Mouse (Mus musculus) midbrain, embryonic 16.5 days (tissue): Measurements from ENCODE around the gene Gjb6. TPM values are rescaled to one million over a fixed set of nuclear protein-coding genes. Genes with fewer than 3 reads are reported as not detected.

Source experiments
- ATAC-seq: fragments of 200-750 bp; cut with Nextera tagmentation; 2 replicates; pipeline ENCODE4 v1.8.0; 2017; ENCODE audit warnings: moderate TSS enrichment
- H3K27ac ChIP-seq: fragments of 300-500 bp; sonication (generic); 2 replicates; pipeline ENCODE4 v1.5.1; 2014; ENCODE audit warnings: mild to moderate bottlenecking, low read length, mixed read lengths
- H3K27me3 ChIP-seq: fragments of 300-500 bp; sonication (generic); 2 replicates; pipeline ENCODE4 v1.6.1; 2014; ENCODE audit warnings: low read depth, low read length, mixed read lengths; ENCODE audit not compliant: control insufficient read depth, insufficient read depth
- H3K36me3 ChIP-seq: fragments of 300-500 bp; sonication (generic); 2 replicates; pipeline ENCODE4 v1.6.1; 2014; ENCODE audit warnings: mild to moderate bottlenecking, low read length, moderate library complexity, mixed read lengths; ENCODE audit not compliant: control insufficient read depth, insufficient read depth
- H3K4me1 ChIP-seq: fragments of 300-500 bp; sonication (generic); 2 replicates; pipeline ENCODE4 v1.6.1; 2014; ENCODE audit warnings: mild to moderate bottlenecking, low read length, mixed read lengths; ENCODE audit not compliant: control insufficient read depth, insufficient read depth
- H3K4me2 ChIP-seq: fragments of 300-500 bp; sonication (generic); 2 replicates; pipeline ENCODE4 v1.6.1; 2014; ENCODE audit warnings: mild to moderate bottlenecking, low read length, mixed read lengths
- H3K4me3 ChIP-seq: fragments of 300-500 bp; sonication (generic); 2 replicates; pipeline ENCODE4 v1.5.1; 2014; ENCODE audit warnings: low read depth, mild to moderate bottlenecking, low read length, moderate library complexity, mixed read lengths
- H3K9ac ChIP-seq: fragments of 300-500 bp; sonication (generic); 2 replicates; pipeline ENCODE4 v1.6.1; 2014; ENCODE audit warnings: low read depth, low read length, mixed read lengths
- H3K9me3 ChIP-seq: fragments of 300-500 bp; sonication (generic); replicated peaks from 2 replicates; pipeline ENCODE4 v1.6.1; 2014; ENCODE audit warnings: mild to moderate bottlenecking, low read length, mixed read lengths; ENCODE audit not compliant: control insufficient read depth, poor library complexity, severe bottlenecking
- WGBS: fragments of 180-500 bp; shearing (Covaris S2); extraction: QIAGEN DNeasy Blood & Tissue Kit; methylation state at CpG from one replicate; pipeline ENCODE4 v1.1.7; 2014; 5-methylcytosine and 5-hydroxymethylcytosine counted together
- polyA plus RNA-seq: library from polyadenylated mRNA; unstranded; fragments of >200 nt; fragmentation: Nextera tagmentation; extraction: Ambion mirVana; gene quantifications from 2 replicates; pipeline ENCODE4 v1.2.1, GENCODE M21; 2015

Gjb6 gene
- polyA plus RNA-seq, 1 experiment from 2014 or later: 16.0 TPM

- peak; percentile 92 for ATAC-seq
- Histone ChIP-seq H3K4me1 (peaks cover 9% of the 10 kb centered on the region), H3K36me3 (no peaks in the 10 kb centered on the region), H3K4me3 (no peak within 1 kb of the TSS), H3K27me3 (no peaks in the 10 kb centered on the region), H3K9me3 (no peaks in the 10 kb centered on the region), H3K4me2 (peak within 1 kb of the TSS; percentile 39), H3K9ac (no peak within 1 kb of the TSS), H3K27ac (no peak within 1 kb of the TSS)
- 4% methylated on average over 13 of the region's 13 CpGs for WGBS
Observed at GRCm38 (mm10) chr14:57115823-57116544, 17.4 kb downstream of the Gjb6 start, which contains the start of gene Gm4491. Gene Gm4491 (minus strand): TSS chr14:57115883.

- Histone ChIP-seq H3K4me3 (no peak overlapping the region), H3K4me2 (no peak overlapping the region), H3K27ac (no peak overlapping the region), H3K36me3 (no peaks in the 10 kb centered on the region), H3K9me3 (no peaks in the 10 kb centered on the region), H3K27me3 (peaks cover 34% of the 10 kb centered on the region), H3K9ac (no peak overlapping the region), H3K4me1 (peaks cover 8% of the 10 kb centered on the region)
- WGBS: 13% methylated on average over 4 of the region's 4 CpGs
- no peak for ATAC-seq
Observed at GRCm38 (mm10) chr14:57109194-57109593, 24.2 kb downstream of the Gjb6 start.

GRCm38 (mm10) chr14:57107916-57108315, 25.5 kb downstream of the Gjb6 start:
- 69% methylated on average over 5 of the region's 5 CpGs for WGBS
- Histone ChIP-seq H3K27me3 (peaks cover 47% of the 10 kb centered on the region), H3K4me2 (no peak overlapping the region)

GRCm38 (mm10) chr14:57107091-57107490, 26.3 kb downstream of the Gjb6 start:
- H3K27ac ChIP-seq: no peak overlapping the region
- no peak overlapping the region for H3K4me2 ChIP-seq
- H3K4me3 ChIP-seq: no peak overlapping the region
- WGBS: 82% methylated on average over 8 of the region's 8 CpGs
- H3K27me3 ChIP-seq: peaks cover 54% of the 10 kb centered on the region
- no peak for ATAC-seq
- H3K9ac ChIP-seq: no peak overlapping the region
- peaks cover 11% of the 10 kb centered on the region for H3K4me1 ChIP-seq
- H3K36me3 ChIP-seq: no peaks in the 10 kb centered on the region
- no peaks in the 10 kb centered on the region for H3K9me3 ChIP-seq

More at GRCm38 (mm10) chr14:57107916-57108315, 25.5 kb downstream of the Gjb6 start:
- peaks cover 11% of the 10 kb centered on the region for H3K4me1 ChIP-seq
- no peak for ATAC-seq
- H3K9ac ChIP-seq: no peak overlapping the region
- H3K4me3 ChIP-seq: no peak overlapping the region
- no peaks in the 10 kb centered on the region for H3K9me3 ChIP-seq
- H3K27ac ChIP-seq: no peak overlapping the region
- no peaks in the 10 kb centered on the region for H3K36me3 ChIP-seq

GRCm38 (mm10) chr14:57105721-57106120, 27.7 kb downstream of the Gjb6 start:
- Histone ChIP-seq H3K36me3 (no peaks in the 10 kb centered on the region), H3K9me3 (no peaks in the 10 kb centered on the region), H3K9ac (no peak overlapping the region), H3K27me3 (peaks cover 59% of the 10 kb centered on the region), H3K4me3 (no peak overlapping the region), H3K4me2 (no peak overlapping the region), H3K4me1 (peaks cover 11% of the 10 kb centered on the region), H3K27ac (no peak overlapping the region)
- WGBS: 48% methylated on average over 11 of the region's 11 CpGs
- ATAC-seq: no peak

GRCm38 (mm10) chr14:57105111-57105510, 28.3 kb downstream of the Gjb6 start:
- 0 out of 2 replicates have a peak, but pooled peaks have one; percentile 13 for ATAC-seq
- no peak overlapping the region for H3K9ac ChIP-seq
- H3K27me3 ChIP-seq: peaks cover 59% of the 10 kb centered on the region
- peaks cover 11% of the 10 kb centered on the region for H3K4me1 ChIP-seq
- H3K9me3 ChIP-seq: no peaks in the 10 kb centered on the region
- peak overlapping the region; percentile 70; the same call in 1 of the 2 replicates for H3K4me3 ChIP-seq
- H3K4me2 ChIP-seq: peak overlapping the region; percentile 100
- no peak overlapping the region for H3K27ac ChIP-seq
- WGBS: 8% methylated on average over 14 of the region's 14 CpGs
- no peaks in the 10 kb centered on the region for H3K36me3 ChIP-seq

- peaks cover 59% of the 10 kb centered on the region for H3K27me3 ChIP-seq
- H3K27ac ChIP-seq: no peak within 1 kb of the TSS
Observed at GRCm38 (mm10) chr14:57104106-57105023, 29.0 kb downstream of the Gjb6 start, which contains the start of gene Gjb2. Gene Gjb2 (minus strand): TSS chr14:57104702.

GRCm38 (mm10) chr14:57103711-57104105, 29.7 kb downstream of the Gjb6 start:
- H3K4me2 ChIP-seq: peak overlapping the region; percentile 100
- peaks cover 11% of the 10 kb centered on the region for H3K4me1 ChIP-seq
- no peak for ATAC-seq
- H3K36me3 ChIP-seq: no peaks in the 10 kb centered on the region
- H3K27ac ChIP-seq: no peak overlapping the region
- H3K27me3 ChIP-seq: peaks cover 59% of the 10 kb centered on the region
- peak overlapping the region; percentile 61 for H3K9ac ChIP-seq
- WGBS: 2% methylated on average over 22 of the region's 22 CpGs
- no peaks in the 10 kb centered on the region for H3K9me3 ChIP-seq
- H3K4me3 ChIP-seq: peak overlapping the region; percentile 70

More at GRCm38 (mm10) chr14:57104106-57105023, 29.0 kb downstream of the Gjb6 start, which contains the start of gene Gjb2:
- no peaks in the 10 kb centered on the region for H3K9me3 ChIP-seq
- peak within 1 kb of the TSS; percentile 70 for H3K4me3 ChIP-seq
- peak; percentile 81 for ATAC-seq
- peaks cover 11% of the 10 kb centered on the region for H3K4me1 ChIP-seq
- H3K4me2 ChIP-seq: peak within 1 kb of the TSS; percentile 100
- peak within 1 kb of the TSS; percentile 61 for H3K9ac ChIP-seq
- WGBS: under 1% methylated on average over 92 of the region's 101 CpGs
- no peaks in the 10 kb centered on the region for H3K36me3 ChIP-seq
